Mouse (Mus musculus) MEL-GATA-1-ER (cell line): Measurements from ENCODE around the gene Boc.

ENCODE experiments used
- DNase-seq: peaks from one replicate; pipeline ENCODE4 v3.0.0-alpha.2; 2012; ENCODE audit warnings: low read depth; ENCODE audit errors: extremely low read depth

The Boc gene

DNA sequence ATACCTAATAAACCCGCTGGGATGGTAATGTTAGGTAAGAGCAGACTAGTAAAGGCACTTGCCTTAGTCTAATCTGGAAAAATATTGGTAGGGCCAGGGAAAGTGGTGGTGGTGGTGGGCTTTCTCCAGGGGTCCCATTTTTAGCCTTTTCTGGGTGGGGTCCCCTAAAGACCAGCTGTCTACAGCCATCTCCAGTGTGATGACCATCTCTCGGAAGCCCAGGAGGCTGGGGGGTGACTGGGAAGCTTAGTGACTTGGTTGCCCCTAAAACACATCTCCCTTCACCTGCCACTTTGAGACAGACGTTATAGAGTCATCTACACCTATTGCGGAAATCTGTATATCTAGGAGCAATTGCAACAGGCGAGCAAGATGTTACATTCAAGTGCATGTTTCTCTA lies 6.0 kb downstream of the Boc start:
- DNase-seq, result no peak

DNA sequence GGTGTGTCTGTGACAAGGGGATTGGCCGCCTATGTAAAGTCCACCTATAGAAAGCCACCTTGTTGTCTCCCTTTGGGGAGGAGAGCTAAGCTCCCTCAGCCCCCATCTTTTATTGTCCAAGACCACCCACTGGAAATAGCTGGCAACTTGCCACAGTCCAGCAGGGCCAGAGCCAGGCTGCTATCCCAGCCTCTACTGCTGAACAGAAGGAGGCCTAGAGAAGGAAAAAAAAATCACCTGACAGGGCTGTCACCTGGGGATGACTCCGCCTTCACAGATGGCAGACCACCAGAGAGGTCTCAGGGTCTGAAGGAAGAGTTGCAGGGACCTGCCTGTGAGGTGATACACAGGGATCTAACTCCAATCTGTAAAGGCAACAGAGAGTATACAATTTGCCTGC lies 6.7 kb downstream of the Boc start:
- no peak for DNase-seq

DNA sequence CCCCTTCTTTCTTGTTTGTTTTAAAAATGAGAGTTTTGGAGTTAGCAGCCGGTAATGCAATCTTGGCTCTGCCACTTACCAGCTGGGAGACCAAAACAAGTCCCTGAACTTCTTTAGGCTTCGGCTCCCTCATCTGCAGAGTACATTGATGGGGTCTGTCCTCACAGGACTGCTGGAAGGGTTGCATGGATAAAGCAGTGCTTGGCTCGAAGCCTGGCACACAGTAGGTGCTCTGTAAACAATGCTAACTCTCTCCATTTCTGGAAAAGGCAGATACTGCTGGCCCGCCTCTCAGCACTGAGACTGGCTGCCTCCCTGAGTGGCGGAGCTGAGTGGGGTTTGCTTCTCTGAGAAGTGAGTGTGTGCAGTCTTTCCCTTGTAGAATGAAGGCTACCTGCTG lies 7.2 kb downstream of the Boc start:
- no peak for DNase-seq

DNA sequence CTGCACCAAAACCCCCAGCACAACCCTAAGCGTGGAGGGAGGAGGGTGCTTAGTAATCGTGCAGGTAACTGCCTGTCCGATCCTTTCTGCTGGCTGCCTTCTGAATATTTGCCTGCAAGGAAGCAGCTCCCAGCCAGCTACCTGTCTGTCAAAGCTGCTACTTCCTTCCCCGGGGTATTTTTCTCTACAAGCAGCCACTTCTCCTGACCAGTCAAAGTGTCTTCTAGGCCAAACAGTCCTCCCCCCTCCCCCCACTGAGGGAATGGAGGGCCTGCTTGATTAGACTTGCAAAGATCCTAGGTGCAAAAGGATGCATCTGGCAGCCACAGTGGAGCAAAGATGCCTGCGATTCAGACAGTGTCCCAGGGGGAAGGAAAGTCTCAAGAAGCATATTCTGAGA lies 7.9 kb downstream of the Boc start:
- no peak for DNase-seq

DNA sequence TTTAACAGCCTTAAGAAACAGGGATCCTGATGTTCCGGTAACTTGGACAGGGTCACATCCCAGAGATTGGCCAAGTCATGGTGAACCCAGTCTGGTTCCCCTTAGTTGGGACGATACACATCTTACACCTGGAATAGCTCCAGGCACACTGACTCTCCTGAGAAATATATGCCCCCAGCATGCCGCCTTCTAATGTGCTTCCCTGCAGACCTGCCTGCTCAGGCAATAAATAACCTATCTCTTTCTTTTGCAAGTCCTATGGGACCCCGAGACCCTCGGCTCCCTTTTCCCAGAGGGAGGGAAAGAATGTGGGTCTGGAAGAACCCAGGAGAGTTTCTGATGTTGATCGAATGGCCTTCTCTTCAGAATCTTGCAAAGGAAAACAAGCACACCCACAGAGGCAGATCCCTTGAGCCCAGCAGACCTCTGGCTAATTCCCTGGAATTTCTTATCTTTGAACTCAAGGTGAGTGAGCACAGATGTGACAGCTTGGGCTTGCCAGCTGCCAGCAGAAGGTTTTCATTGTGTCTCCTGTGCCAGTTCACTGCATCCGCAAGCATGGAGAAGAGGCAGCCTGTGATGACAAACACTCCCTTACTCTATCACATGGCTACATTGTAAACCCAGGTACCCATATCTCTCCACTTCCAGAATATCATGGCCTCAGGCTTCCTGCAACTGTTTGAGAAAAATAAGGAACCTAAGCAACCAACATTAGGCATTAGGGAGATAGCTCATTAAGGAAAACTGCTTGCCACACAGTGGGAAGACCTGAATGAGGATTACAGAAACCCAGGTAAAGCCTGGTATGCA lies 8.6 kb downstream of the Boc start:
- DNase-seq, result no peak

DNA sequence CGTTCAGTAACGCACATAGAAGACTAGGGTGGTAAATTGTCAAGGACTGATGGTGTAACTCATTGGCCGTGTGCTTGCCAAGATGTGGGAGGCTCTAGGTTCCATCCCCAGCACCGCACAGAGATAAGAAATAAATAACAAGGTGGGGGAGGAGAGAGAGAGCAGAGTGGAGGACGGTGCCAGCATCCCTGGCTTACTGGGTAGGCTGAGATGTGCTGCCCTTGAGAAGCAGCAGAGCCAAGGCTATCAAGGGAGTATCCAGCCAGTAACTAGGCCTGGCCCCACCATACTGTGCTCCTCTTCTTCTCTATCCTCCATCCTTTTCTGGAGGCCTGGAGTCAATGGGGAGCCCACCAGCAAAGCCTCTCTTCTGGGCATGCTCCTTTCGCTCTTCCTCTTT lies 9.3 kb downstream of the Boc start:
- DNase-seq, result no peak

DNA sequence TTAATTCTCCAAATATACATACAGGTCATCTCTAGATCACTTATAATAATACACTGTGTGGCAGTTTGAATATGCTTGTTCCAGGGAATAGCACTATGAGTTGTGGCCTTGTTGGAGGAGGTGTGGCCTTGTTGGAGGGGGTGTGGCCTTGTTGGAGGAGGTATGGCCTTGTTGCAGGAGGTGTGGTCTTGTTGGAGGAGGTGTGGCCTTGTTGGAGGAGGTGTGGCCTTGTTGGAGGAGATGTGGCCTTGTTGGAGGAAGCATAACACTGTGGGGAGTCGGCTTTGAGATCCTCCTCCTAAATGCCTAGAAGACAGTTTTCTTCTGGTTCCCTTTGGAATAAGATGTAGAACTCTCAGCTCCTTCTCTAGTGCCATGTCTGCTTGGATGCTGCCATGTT lies 10.7 kb downstream of the Boc start:
- DNase-seq, result no peak

DNA sequence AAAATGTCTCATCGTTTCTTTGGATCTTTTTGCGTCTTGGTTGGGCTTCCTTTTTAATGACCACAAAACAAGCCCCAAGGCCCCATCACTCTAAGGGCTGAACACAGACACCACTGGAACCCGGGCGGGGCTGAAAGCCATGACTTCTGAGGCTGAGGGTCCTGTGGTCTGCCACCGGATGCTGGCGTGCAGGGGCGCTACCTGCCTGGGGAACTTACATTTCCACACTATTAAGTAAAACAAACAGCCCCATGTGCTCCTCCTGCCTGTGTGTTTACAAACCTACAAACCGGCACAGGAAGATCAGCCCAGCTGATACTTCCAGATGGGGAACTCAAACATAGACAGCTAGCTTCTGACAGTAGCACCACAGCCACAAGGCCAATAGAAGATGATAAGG lies 11.9 kb downstream of the Boc start:
- no peak for DNase-seq

DNA sequence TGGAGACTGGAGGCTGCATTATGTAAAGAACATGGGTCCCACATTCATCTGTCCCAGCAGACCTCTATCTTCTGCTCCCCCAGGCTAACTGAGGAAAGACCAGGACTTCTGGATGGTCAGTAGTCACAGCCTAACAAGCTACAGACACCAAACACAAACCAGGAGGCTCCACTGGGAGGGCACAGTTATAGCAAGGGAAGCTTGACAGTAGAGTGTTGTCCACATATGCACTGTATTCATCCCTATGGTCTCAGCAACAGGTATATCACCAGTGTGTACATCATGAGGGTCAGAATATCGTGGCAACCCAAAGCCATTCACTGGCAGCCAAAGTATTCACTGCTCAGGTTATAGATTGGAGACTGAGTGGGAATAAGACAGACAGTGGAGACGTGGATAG lies 12.8 kb downstream of the Boc start:
- DNase-seq, result no peak

DNA sequence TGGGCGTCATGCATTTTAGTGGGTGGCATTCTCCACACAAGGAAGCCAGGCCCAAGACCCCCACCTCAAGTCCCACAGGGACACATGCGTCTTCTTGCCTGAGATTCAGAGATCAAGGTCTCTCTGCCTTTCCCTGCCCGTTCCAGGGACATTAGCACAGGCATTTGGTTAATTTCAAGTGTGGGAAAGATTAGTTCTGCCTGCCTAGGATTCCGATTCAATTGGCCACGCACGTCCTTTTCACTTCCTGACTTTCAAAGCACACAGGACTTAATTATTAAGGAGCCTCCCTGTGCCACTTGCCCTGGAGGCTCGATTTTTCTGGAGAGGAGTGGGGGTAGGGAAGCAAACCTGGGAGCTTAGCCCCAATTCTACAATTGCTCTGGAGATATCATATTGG lies 13.5 kb downstream of the Boc start:
- no peak for DNase-seq

DNA sequence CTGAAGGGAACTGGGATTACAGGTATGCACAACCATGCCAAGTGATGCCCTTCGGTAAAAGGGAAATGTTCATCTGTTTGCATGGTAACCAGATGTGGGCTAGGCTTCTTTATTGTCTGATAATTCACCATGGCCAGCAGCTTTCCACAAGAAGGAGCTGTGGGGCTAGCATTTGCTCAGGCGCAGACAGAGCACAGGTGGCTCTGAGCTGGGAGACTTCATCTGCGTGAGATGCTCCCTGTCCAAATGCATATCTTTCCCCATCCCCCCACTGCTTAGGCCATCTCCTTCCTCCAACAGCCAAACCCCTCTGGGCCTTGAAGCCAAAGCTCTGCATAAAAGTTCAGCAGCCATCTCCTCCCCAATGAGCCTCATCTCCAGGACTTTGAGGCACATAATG lies 15.6 kb downstream of the Boc start:
- DNase-seq, result no peak

DNA sequence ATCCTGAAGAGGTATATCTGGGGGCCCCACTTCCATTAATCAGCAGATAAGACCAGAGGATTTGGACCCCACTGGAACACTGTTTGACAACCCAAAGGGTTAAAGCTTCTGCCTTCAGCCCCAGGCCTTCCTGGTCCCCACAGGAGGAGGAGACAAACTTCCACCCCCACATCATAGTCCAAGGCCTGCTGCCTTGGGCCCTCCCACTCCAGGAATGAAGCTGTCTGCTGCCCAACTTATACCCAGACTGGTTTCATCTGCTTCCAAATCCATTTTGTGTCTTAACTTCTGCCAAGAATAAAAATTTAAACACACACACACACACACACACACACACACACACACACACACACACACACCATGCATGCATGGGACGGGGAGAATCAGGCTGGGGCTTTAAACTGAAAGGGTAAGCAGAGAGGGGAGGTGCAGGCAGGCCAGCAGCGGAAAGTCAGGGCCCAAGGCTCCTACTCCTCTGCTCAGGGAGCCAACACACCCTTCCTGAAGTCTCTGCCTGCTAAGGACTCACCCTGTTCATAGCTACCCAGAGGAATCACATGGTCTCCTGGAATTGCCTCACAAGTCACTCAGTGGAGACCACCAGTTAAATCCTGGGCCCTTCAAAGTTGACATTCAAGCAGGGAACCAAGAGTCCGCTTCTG lies 16.5 kb downstream of the Boc start:
- no peak for DNase-seq

DNA sequence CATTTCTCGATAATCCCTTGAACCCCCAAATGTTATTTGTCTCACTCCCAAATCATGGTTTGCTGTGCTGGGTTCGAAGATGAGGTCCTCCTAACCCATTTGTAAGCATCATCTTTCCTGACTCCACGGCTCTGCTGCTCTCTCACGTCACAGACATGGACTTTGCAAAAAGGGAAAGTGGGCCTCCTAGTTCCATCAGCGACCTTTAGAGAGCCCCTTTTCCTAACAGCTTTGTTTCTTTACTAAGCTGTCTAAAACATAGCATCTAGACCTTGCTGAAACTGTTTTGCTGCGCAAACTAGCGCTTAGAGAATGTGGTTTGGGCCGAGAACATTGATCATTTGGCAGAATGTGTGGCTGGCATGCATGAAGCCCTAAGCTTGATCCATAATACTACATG lies 19.1 kb downstream of the Boc start:
- DNase-seq, result no peak

DNA sequence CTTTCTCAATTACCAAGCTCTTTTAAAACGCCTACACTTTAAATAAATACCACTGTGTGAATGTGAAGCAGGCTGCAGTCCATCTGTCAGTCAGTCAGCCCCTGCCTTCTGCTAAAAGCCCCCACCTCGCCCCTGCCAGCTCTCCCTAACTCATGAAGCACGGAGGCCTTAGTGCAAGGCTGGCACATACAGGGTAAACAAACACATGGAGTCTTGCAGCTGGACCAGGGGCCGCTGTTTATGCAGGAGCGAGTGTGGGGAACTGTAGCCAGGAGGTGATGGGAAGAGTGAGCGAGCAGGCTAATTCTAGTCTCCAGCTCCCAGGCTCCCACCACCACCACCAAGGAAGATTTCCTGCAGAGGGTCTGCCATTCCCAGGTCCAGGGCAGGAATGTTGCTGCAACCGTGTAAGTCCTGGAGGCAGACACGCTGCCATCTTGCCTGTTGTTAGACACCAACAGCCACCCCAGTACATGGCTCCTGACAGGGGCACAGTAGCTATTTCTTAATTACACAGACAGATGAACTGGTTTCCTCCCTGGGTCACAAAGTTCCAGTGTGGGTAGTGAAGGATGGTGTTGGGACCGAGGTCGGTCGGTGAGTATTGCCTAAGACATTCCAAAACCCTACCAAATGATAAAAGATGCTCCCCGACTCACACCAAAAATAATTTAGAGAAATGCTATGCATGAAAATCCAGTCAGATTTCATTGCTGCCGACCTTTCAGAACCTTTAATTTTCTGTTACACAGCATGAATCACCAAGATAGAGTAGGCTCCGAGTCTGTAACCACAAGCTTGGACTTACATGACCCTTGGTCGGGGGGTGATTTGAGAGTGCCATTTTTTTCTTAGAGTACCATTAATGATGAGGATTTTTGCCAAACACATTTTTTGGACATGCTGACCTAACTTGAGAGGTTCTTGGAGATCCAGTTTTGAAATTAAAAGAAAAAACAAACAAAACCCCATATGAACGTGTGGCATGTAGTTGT lies 20.0 kb downstream of the Boc start:
- DNase-seq, result no peak

DNA sequence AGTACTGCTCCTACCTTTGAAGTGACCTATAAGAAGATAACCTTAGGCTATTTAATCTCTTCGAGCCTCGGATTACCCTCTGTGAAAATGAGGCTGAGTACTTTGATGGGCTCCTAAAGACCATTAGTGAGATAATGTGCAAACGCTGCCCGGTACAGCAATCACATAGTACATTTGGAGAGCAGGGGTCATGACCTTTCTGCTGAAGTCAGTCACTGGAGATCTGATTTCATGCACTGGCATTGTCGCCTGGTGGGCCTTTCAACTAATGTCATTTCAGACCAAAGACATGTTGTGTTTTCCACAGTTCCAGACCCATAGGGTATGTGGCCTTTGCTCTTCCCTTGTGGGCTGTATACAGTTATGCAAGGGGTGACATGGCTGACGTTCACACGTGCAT lies 24.6 kb downstream of the Boc start:
- DNase-seq, result no peak

DNA sequence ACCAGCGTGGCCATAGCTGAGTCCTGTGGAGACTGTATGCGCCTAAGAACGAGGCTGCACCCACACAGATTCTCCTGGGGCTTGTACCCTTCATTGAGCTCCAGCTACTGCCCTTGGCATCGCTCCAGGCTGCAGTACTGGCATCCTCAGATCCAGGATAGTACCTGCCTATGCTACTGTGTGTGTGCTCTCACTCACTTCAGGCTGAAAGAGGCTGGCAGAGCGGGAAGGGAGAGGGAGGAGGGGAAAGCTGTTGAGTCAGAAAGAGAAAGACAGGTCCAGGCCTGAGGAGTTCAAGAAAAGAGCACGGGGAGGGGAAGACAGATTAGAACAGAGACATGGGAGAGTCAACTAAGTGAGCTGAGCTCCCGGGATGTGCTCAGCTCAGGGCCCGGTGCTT lies 25.2 kb downstream of the Boc start:
- no peak for DNase-seq

DNA sequence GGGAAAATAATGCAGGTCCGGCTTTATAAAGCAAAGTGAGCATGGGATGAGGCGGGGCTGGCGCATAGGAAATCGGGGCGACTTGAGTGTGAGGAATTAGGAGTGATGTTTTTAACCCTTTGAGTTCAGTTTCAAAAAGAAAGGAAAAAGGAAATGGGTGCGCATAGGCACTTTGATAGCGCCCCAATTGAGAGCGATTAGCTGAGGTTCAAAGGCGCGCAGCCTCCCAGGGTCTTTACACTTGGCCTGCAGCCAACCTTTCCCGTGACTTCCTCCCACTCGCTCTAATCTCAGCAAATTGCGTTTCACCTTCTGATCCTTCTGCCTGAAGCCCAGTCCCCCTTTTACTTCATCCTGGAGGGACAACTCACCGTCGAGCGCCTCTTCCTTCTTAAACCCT lies 25.8 kb downstream of the Boc start:
- DNase-seq, result no peak

DNA sequence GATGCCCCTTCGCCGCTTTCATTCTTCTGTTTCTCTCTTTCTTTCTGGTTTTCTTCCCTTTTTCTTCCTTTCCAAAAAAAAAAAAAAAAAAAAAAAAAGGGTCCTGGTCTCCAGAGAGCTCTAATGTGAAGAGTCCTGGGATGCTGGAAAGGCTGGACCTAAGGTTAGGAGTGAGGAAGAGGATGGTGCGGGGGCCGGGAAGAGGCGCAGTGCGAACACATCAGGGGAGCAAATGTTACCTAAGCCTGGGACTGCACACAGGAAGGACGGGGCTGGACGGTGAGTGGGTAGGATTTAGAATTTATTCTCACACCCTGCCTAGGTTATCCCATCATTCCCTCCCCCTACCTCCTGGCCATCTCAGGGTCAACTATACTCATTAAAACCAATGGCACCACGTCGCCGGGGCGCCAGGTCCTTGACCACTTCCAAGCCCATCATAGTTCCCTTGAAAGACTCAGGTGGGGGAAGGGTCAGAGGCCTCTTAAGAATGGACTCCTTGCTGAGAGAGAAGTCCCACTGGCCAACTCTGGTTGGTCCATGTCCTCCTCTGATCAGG lies 27.4 kb downstream of the Boc start:
- DNase-seq, result no peak

DNA sequence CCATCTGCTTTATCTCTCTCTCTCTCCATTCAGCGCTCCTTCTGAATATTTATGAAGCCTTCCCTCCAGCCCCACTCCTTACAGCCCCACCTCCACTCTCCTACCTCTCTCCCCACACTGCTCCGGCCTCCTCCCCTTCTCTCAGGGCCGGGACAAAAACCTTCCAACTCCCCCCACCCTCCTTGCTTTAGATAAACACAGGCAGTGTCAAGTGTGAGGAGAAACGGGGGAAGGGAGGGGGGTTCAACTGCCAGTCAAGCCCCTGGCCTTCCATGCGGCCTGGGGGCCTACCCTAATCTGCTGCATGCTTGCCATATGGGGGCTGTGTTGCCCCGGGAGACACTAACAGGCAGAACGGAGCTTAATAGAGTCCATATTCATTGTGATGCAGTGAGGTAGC lies 27.9 kb downstream of the Boc start:
- DNase-seq, result no peak

DNA sequence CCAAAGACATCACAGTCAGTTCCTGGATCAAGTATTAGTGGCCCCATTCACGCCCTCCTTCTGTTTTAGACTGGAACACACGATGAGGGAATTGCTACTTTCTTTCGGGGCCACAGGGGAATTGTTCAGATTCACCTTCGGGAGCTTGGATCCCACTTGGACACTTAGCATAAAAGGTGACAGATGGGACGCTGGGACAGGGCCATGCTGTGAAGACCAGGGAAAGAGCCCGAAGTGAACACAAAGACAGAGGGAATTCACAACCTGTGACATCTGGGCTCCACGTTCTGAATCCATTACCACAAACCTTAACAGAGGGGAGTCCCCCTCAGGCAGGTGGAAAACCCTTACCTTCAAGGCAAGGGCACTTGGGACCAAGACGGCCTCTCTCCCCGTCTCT lies 28.5 kb downstream of the Boc start:
- no peak for DNase-seq

DNA sequence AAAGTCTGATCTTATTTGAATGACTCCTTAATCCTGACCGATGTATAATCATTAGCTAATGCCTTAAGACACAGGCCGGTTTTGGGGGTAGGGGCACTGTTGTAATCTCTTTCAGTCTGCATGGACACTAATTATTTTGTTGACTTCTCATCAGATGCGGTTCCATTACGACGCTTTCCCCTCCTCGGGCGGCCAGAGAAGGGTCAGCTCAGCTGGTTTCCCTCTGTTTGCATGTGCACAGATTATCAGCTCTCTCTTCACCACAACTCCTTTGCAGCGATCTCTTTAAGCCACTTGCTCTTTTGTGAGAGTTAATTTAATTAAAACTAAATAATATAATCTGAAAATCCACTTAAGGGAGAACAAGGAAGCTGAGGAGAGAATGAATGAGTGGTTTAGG lies 29.0 kb downstream of the Boc start:
- DNase-seq, result no peak

DNA sequence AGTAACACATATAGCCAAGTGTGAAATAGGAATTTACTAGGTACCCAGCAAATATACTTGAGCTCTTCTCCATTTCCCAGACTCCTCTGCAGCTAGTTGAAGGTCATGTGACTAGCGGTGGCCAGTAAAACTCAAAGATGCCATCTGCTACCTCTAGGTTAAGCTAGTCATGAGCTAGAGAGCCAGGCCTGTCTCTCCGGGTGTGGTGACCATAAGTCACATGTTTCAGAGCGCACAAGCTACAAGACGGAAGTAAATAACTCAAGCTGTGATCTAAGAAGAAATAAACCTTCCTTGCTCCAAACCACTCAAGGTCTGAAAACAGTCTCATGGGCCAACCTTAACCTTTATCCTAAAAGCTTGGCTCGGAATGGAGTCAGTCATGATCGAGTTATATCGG lies 29.7 kb downstream of the Boc start:
- DNase-seq, result no peak
